Mouse (Mus musculus): ENCODE measurements around the gene Enthd1. TPM values are rescaled to one million over a fixed set of nuclear protein-coding genes. Genes with fewer than 3 reads are reported as not detected.

Gene Enthd1
- total RNA-seq, 2 experiments from 2014 or later = not detected

DNA sequence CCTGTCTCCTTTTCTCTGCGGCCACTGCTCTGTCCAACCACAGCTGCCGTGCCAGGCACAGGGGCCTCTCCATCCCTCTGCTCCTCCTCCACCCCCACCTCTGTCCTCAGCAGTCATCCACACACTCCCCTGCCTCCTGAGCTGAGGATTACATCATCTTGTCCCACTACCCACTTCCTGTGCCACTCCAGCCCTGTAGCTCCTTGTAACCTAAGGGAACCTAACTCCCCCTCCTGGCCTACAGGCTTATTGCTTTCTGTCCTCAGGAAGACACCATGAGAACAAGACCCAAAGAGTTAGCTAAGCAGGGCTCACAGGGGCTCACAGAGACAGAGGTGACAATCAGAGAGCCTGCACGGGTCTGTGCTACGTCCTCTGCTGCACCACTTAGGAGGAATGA lies 73.5 kb downstream of the Enthd1 start:
- intact Hi-C loops (cut with DNase I) = no loop called here

DNA sequence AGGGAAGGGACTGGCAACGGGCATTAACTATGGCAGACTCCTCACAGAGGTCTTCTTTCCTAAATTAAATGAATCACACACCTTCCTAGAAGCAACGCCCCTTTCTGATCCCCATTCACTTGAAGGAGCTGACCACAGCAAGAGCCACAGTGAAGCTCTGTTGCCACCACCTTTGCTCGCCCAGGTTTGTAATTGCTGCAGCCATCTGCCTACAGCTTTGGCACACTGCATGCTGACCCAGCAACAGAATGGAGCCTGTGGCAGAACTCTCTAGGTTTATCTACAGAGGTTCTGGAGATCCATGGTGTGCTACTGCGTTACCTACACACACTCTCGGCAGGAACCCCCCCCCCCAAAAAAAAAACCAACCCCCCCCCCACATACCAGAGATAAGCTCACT lies 74.8 kb downstream of the Enthd1 start:
- DNase-seq = no peak
- intact Hi-C loops (cut with DNase I) = no loop called here

More for the DNA sequence above, 73.5 kb downstream of the Enthd1 start:
- DNase-seq = no peak

DNA sequence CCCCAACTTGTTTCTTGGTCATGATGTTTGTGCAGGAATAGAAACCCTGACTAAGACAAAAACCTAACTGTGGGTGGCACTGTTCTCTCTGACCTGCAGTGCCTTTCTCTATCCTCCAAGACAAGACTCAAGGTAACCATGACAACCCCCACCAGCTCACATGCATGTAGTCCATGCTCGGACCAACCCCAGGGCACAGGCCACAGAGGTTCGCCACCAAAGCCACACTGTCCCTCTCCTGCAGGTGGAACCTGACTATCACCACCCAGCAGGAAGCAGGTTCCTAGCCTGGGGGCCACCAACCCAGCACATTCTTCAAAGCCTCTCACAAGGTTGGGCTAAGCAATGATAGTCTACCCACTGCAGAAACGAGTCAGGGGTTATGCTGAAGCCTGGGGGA lies 76.3 kb downstream of the Enthd1 start:
- intact Hi-C loops (cut with DNase I) = loop anchor here (10.0 kb wide), 1 partner anchor 204 kb away; the partner anchor contains the start of gene Cacna1i
- DNase-seq = no peak

DNA sequence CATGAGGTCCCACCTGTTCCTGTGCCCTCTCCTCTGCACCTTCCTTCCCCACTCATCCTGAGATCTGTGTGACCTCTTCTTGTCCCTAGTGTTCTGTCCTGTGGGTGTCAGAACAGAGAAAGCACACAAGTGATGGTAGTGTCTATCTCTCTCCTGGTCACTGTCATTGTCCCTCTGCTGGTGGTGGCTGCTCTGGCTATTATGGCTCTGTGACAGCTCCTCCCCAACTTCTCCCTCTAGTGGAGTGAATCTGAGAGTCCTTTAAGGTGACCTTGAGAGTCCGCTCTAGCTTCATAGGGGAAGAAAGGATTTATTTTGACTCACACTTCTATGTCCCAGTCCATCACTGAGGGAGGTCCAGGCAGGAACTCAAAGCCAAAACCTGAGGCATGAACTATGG lies 79.4 kb downstream of the Enthd1 start:
- DNase-seq = no peak
- intact Hi-C loops (cut with DNase I) = loop anchor here (10.0 kb wide), 1 partner anchor 201 kb away; the partner anchor contains the start of gene Cacna1i

DNA sequence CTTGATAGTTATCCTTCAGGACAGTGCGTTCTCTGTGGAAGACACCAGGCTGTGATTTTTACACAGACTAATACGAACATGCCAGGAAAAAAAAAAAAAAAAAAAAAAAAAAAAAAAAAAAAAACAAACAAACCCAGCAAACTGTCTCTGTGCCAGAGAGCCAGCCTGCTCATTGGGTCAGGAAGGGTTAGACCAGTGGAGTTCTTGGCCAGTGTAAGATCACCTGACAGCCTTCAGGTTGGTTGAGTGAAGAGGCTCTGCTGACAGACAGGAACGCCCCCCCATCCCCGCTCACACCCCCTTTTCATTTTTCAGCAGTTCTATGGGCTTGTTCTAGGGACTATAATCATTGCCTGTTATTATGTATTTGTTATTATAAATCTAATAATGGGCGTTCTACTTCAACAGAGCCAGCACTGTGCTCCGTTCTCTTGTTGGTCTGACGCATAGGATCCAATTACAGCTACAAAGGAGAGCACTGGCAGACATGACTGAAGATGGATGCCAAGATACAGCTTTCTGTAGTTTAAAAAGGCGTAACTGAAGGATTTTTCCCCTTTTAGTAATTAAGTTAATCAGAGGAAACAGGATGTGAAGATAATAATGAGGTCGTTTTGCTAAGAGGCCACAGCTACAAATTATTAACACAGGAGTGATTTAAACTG lies 81.8 kb downstream of the Enthd1 start:
- intact Hi-C loops (cut with DNase I) = loop anchor here (10.0 kb wide), 1 partner anchor 198 kb away; the partner anchor contains the start of gene Cacna1i
- DNase-seq = no peak

DNA sequence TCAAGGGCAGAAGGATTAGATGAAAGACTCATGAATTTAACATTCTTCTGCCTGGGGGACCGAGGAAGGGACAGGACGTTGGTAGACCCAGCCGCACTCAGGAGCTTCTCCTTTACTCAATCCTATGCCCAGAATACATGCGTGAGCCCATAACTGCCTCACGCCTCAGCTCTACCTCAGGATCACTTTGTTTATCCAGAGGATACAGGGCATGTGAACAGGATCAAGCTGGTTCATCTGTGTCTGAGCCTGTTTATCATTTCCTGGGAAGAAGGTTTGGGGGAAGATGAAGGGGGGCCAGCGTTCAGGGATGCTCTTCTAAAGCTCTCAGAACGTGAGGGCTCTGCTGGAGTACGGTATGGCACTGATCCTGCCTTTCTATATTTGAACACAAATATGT lies 82.6 kb downstream of the Enthd1 start:
- intact Hi-C loops (cut with DNase I) = loop anchor here (10.0 kb wide), 1 partner anchor 198 kb away; the partner anchor contains the start of gene Cacna1i
- no peak for DNase-seq

DNA sequence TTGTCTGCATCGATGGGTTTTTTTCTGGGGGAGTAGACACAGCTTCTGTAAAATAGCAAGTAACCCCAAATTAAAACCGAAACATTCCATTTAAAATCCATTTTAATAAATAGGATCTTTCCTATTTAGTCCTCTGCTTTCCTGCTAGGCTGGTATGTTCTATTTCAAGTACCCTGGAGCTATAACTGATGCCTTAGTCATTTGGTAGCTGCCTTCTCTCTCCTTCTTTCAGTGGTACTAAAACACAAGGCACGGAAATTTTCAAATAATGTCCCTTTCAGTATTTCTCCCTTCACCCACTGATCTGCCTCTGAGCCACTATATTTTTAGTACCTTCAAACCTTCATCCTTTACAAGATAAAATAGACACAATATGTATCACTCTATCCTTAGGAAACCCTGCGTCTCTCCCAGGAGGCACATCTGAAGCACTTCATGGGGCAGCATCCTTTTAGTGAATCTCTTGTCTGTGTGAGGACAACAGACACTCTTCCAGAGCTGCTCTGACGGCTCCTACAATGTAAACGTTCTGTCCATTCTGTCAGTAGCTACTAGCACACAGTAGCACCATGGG lies 90.4 kb downstream of the Enthd1 start:
- DNase-seq = no peak
- intact Hi-C loops (cut with DNase I) = no loop called here

DNA sequence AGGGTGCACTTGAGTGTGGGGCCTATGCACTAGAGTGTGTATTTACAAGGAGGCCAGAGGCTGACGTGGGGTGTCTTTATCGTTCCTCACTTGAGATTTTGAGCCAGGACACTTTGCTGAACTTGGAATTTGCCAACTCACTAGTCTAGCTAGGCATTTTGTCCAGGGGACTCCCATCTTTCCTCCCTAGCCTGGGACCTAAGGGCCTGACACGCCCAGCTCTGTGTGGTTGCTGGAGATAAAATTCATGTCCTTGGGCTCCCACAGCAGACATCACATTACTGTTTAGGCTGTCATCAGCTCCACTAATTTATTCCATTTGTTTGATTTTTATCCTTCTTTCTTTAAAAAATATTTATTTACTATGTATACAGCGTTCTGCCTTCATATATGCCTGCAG lies 97.1 kb downstream of the Enthd1 start:
- intact Hi-C loops (cut with DNase I) = no loop called here
- no peak for DNase-seq

DNA sequence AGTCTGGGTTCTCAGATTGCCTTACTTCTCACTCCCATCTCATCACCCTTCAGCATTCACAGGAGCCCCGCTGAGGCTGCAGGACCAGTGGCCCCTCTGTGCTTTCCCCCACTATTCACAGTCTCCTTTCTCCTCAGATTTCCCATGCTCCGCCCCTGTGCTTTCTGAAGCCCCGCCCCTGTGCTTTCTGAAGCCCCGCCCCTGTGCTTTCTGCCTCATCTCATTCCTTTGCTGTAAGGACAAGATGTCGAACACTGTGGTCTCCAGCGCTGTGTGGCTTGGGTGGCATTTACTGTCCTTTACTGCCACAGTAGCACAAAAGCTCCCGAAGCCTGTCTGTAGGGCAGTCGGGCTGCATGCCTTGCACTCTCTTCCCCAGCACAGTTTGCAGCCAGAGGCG lies 102.8 kb downstream of the Enthd1 start:
- peak in 1 of 2 experiments; percentile 12 for DNase-seq
- intact Hi-C loops (cut with DNase I) = no loop called here

DNA sequence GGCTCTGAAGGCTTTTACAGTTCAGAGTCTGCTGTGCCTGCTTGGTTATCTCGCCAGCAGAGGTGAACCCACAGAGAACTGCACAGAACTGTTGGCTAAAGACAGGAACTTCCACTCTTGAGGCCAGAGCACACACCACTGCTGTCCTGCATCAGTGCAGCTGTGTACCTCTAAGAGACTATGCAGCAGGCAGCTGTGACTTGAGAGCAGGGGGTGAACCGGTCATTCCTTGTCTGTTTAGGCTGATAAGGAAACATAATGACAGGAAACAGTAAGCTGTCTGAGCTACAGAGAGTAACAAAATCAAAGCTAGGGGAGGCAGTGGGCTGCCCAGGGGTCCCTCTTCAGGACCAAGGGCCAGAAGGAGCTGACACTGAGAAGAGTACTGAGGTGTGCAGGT lies 103.5 kb downstream of the Enthd1 start:
- intact Hi-C loops (cut with DNase I) = no loop called here
- no peak for DNase-seq

DNA sequence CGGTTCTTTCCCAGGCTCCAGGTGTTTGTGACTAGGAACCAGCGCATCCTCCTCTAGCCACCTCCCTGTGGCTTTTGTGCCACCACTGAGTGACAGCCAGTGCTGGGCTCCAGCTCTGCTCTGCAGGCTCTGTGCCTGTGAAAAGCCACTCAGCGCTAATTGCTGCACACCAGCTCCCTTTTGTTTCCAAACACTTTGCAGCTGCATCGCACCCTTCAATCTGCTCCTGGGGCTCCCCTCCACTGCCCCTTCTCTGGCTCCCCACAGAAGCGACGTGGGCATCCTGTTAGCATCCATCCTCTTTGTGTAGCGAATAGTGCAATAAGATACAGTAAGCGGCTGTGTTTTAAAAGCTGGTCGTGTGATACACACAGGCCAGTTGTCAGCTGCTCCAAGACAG lies 104.9 kb downstream of the Enthd1 start:
- DNase-seq = no peak
- intact Hi-C loops (cut with DNase I) = no loop called here

DNA sequence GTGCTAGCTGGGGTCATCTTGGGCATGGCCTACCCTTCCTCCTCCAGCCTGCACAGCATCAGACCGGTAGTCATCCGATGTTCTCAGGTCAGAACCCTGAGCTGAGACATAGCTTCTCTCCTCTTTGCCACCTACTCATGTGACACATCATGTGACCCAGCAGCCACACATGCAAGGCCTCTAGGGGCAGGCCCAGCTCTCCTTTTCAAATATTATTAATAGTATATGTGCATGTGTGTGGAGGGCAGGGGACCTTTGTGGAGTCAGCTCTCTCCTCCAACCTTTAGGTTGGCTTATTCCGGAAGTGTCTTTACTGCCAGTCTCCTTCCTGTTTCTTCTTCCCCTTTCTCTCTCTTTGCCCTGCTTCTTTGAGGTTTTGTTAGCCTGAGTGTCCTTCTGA lies 107.0 kb downstream of the Enthd1 start:
- intact Hi-C loops (cut with DNase I) = no loop called here
- no peak for DNase-seq

DNA sequence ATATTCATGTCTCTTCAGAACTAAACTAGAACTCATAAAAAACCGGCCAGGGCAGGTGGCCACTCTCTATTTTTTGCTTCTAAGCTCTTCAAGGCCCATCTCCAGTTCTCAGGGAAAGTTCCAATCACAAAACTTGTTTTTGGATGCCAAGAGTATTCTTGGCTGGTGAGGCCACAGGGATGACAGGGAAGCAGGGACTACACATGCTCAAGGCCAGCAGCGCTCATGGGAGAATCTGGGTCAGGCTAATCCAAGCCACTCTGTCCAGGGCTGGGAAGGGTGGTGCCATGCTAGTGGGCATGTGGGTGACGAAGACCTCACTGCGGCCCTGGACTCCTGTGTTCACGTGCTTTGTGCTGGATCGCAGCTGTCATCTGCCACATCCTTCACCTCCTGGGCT lies 110.5 kb downstream of the Enthd1 start:
- intact Hi-C loops (cut with DNase I) = no loop called here
- DNase-seq = no peak

DNA sequence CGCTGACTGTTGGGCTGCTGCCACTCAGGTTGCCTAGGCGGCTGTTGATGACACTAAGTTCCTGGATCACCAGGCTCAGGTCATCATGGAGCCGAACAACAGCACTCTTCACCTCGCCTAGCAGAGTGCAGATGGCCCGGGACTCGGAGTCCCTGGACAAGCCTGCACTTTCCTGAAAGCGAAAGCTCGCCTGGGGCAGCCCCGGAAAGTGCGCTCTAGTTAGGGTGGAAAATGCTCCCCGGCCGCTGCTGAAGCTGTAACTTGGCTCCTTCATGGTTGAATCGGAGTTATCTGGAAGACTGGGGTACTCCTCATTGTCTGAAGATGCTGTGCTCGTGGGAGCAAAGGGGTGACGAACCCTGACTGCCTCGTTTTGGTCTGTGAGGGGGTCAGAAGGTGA lies 112.5 kb downstream of the Enthd1 start:
- intact Hi-C loops (cut with DNase I) = no loop called here
- no peak for DNase-seq

DNA sequence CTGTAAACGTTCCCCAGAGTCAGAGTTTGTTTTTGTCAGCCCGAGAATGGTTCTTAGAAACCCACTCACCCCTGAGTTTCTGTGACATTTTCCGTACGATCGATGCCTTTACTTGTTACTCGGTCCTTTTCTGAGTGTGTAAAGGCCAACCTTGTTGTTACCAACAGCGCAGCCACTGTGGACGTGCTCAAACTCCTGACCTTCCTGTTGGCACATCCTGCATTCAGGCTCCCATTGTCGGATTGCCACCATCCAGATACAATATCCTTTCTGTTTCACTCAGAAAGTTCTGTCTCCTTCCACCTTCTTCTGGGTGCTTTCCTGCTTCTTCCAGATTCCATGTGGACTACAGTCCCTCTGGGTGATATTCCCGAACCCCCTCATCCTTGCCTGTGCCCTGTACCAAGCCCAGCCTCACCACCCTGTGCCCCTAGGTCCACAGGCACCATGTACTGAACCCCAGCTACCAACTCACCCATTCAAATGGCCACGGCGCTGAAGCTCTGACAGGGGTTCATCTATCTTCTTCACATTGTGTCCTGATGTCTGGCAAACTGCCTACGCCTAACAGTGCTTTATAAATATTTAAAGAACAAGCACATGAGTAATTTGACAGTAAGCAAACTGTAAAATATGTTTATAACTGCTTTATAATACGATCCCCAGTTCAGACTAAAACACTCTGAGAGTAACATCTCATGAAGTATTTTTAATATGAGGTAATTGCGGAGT lies 118.8 kb downstream of the Enthd1 start:
- DNase-seq = no peak
- intact Hi-C loops (cut with DNase I) = no loop called here

DNA sequence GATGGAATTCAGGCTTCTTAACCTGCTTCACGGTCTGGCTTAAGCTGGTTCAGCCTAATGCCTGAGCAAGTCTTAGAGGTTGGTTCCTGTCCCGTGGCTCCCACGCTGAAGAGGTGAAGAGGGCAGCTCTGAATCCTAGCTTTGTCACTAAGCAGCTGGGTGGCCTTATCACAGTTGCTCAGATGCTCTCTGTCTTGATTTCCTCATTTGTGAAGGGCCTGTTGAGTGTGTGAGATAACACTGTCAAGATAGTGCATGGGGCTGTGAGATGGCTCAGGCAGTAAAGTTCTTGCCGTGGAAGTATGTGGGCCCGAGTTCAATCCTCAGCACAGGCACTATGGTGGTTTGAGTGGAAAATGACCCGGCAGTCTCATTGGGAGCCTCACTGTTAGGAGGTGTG lies 124.8 kb downstream of the Enthd1 start:
- no peak for DNase-seq
- intact Hi-C loops (cut with DNase I) = no loop called here

DNA sequence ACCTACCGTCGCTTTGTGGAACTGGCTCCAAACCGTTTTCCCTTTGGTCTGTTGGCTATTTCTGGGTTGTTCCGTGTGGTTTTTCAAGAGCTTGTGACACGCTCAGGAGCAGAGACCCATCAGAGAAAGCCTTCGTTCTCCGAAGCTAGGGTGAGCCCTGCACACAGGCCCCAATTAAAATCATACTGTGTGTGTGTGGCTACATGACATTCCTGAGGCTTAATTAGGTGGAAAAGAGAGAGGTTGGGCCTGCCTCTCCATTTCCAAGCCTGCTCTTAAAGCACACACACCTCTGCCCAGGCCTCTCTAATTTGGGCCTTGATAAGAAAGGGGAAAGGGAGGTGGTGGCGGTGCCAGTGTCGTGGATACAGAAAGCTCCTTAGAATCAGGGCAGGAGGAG lies 126.5 kb downstream of the Enthd1 start:
- DNase-seq = no peak
- intact Hi-C loops (cut with DNase I) = no loop called here

DNA sequence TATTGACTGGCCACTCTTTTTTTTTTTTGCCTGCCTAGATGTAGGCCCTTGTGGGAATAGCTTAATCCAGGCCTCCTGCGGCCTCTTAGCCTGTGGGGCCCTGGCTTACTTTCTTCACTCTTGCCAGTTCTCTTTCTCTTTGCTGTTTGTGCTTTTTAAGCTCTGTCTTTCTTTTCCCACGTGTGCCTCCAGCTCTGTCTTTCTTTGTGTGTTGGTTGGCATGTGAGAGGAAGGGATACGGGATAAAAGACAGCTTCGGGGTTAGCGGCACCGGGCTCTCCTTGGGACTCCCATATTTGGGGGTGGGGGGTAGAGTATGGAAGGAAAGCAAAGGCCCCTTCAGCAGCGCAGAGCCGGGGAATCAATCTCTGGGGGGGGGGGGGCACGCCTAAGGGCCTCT lies 127.0 kb downstream of the Enthd1 start:
- intact Hi-C loops (cut with DNase I) = no loop called here
- no peak for DNase-seq

DNA sequence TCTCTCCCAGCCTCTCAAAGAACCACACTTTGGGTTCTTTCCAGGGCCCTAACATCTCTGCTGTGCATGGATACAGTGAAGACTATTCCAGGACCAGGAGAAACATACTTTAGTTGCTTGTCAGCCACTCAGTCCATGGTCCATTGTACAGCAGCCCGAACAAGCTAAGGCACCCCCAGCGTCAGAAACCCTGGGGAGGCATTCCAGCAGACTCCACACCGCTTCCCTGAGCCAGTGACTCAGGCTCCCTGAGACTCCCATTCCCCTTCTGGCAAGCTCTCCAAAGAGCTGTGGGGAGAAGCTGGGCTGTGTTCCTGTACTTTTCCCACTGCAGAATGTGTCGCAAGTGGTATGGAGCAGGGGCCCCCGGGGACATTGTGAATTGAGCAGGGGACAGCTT lies 128.0 kb downstream of the Enthd1 start:
- no peak for DNase-seq

DNA sequence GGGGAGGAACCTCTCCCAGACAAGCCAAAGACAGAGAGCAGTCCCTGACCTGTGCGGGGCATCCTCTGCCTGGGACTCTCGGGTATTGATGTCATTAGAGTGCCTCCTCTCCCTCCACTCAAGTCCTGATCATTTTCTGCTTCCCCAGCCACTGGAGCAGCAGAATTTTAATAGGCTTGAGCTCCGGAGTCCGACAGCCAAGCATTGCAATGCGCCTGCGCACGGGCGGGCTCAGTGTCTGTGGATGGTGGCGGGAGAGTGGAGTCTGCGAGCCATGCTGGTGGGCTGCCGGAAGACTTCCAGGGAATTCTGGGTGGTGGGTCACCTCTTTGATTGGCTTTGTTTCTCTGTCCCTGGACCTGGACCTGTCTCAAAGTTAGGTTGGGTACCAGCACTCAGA lies 134.6 kb downstream of the Enthd1 start:
- intact Hi-C loops (cut with DNase I) = no loop called here

More for the DNA sequence above, 128.0 kb downstream of the Enthd1 start:
- intact Hi-C loops (cut with DNase I) = no loop called here

DNA sequence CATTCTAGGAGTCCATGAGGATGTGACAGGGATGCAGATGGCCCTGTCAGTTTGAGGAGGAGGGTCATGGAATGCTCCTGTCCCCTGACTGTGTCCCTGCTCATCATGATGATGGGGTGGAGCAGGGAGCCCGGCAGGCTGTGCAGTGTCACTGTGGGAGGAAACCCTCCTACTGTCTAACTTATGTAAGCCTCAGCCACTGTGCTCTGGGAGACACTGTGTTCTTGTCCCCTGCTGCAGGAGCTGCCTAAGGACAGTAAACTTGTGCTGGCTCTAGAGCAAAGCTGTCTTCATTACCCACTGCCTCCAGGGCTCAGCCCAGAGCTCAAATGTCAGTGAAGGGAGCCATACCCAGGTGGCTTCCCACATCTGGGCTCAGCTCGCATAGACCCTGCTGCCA lies 146.8 kb downstream of the Enthd1 start:
- intact Hi-C loops (cut with DNase I) = no loop called here
- no peak for DNase-seq

More for the DNA sequence above, 134.6 kb downstream of the Enthd1 start:
- DNase-seq = no peak

DNA sequence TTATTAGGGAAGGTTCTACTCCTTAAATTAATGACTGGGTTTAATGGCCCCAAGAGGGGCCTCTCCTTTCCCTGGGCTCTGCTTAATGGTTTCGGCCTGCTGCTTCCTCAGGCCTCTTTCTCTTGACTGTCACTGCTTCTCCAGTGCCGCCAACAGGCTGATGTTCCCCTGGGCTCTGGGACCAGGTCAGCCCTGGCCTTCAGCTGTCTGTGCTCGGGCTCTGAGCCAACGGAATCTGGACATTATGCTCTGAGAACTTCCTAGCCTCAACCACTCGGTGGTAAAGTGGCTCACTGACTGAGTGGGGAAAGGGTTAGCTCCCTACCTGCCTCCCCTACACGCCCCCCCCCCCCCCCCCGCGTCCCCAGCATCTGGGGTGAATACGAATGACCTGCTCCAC lies 147.9 kb downstream of the Enthd1 start:
- no peak for DNase-seq
- intact Hi-C loops (cut with DNase I) = no loop called here
